Mouse (Mus musculus) testis, adult 2 months (tissue): ENCODE data around the gene Coq10b.

Experiments used
- CTCF ChIP-seq: fragments of 200-500 bp; IDR thresholded peaks from 2 replicates; pipeline ENCODE4 v1.5.1; 2012; ENCODE audit warnings: low read depth, mild to moderate bottlenecking, inconsistent platforms, low read length, moderate library complexity; ENCODE audit not compliant: control insufficient read depth, insufficient read depth, insufficient replicate concordance
- POLR2A ChIP-seq: fragments of 200-500 bp; IDR thresholded peaks from 2 replicates; pipeline ENCODE4 v1.6.1; 2012; ENCODE audit warnings: low read depth, mild to moderate bottlenecking, inconsistent platforms, low read length, moderate library complexity; ENCODE audit not compliant: control insufficient read depth

GRCm38 (mm10) chr1:55087401-55087904 lies 34.9 kb downstream of the Coq10b start:
- TF ChIP-seq POLR2A (peak; percentile 71), CTCF (no peak)
